ENCODE assay signal across 26 mouse cellular contexts in the genomic region with DNA sequence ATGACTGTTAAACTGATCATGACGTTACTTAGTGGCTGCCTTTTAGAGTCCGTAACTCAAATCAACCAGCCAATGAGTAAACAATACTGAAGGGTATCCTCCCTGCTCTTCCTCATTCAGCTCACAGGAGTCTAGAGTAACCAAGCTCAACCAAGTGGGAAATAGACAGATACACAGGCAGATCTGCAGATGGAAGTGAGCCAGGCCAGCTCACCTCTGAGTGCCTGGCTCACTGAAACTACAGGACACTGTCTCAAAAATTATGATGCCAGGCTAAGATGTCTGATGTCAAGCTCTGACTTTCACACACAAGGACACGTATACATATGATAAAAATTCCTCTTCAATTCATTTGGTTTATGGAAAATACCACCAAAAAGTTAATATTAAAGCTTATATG.
"Had no signal": no experiment of that assay in that cellular context is flagged by ENCODE, and none has a peak within 500 bp of the region (broad histone marks: within the 10 kb centered on the region; RNA-seq: fewer than 3 reads in every experiment).

No protein-coding gene starts in this region.

- H3K4me1 ChIP-seq: heart, embryonic 13.5 days; heart, embryonic 15.5 days; hindbrain, embryonic 13.5 days; hindbrain, embryonic 15.5 days; kidney, embryonic 15.5 days; limb, embryonic 13.5 days; limb, embryonic 15.5 days had no signal

- DNase-seq: gastrocnemius, postnatal 14 days; gastrocnemius, postnatal 36 days; heart, adult 11 months; heart, adult 2 months; heart, postnatal 14 days; heart, postnatal 36 days; kidney, adult 11 months; kidney, adult 2 months; kidney, adult 9 months; kidney, postnatal 14 days; kidney, postnatal 36 days; layer of hippocampus, adult 9-11 months; layer of hippocampus, postnatal 36 days had no signal

- H3K9ac ChIP-seq: heart, embryonic 13.5 days; heart, embryonic 15.5 days; hindbrain, embryonic 13.5 days; hindbrain, embryonic 15.5 days; kidney, embryonic 15.5 days; limb, embryonic 13.5 days; limb, embryonic 15.5 days; liver, embryonic 12.5 days; liver, embryonic 14.5 days had no signal

- H3K27ac ChIP-seq: heart, adult 2 months; heart, embryonic 13.5 days; heart, embryonic 15.5 days; hindbrain, embryonic 13.5 days; hindbrain, embryonic 15.5 days; hindbrain, postnatal 0 days; kidney, embryonic 15.5 days; kidney, postnatal 0 days; limb, embryonic 13.5 days; limb, embryonic 15.5 days; liver, embryonic 12.5 days; liver, embryonic 14.5 days had no signal

- H3K4me3 ChIP-seq: heart, adult 2 months; heart, embryonic 13.5 days; heart, embryonic 15.5 days; hindbrain, embryonic 13.5 days; hindbrain, embryonic 15.5 days; kidney, embryonic 15.5 days; limb, embryonic 13.5 days; limb, embryonic 15.5 days; liver, embryonic 12.5 days had no signal

- ATAC-seq: hindbrain, postnatal 0 days; intestine, embryonic 16.5 days; liver, embryonic 12.5 days had no signal

- H3K4me2 ChIP-seq: heart, embryonic 11.5 days; heart, embryonic 13.5 days; heart, embryonic 15.5 days; hindbrain, embryonic 13.5 days; hindbrain, embryonic 15.5 days; kidney, embryonic 15.5 days; limb, embryonic 13.5 days; limb, embryonic 15.5 days; liver, embryonic 12.5 days had no signal

- H3K9me3 ChIP-seq: heart, embryonic 13.5 days; heart, embryonic 15.5 days; hindbrain, embryonic 13.5 days; hindbrain, embryonic 15.5 days; kidney, embryonic 15.5 days; limb, embryonic 13.5 days; limb, embryonic 15.5 days; liver, embryonic 12.5 days had no signal

- H3K36me3 ChIP-seq: heart, embryonic 15.5 days; hindbrain, embryonic 13.5 days; hindbrain, embryonic 15.5 days; limb, embryonic 15.5 days had no signal

- H3K27me3 ChIP-seq: heart, embryonic 13.5 days; heart, embryonic 15.5 days; hindbrain, embryonic 13.5 days; hindbrain, embryonic 15.5 days; kidney, embryonic 15.5 days; limb, embryonic 13.5 days; limb, embryonic 15.5 days; liver, embryonic 12.5 days had no signal
